Mouse (Mus musculus) heart, embryonic 16.5 days (tissue): ENCODE data around the gene Nlrp6. TPM values are rescaled to one million over a fixed set of nuclear protein-coding genes. Genes with fewer than 3 reads are reported as not detected.

Experiments used
- ATAC-seq: fragments of 200-750 bp; cut with Nextera tagmentation; replicated peaks from 2 replicates; pipeline ENCODE4 v1.8.0; 2017; ENCODE audit warnings: moderate number of reproducible peaks; ENCODE audit not compliant: insufficient read depth, low FRiP score; ENCODE audit errors: extremely low read depth
- H3K27ac ChIP-seq: fragments of 300-500 bp; sonication (generic); 2 replicates; pipeline ENCODE4 v1.5.1; 2014; ENCODE audit warnings: mild to moderate bottlenecking, low read length, control low read depth, moderate library complexity
- H3K27me3 ChIP-seq: fragments of 300-500 bp; sonication (generic); 2 replicates; pipeline ENCODE4 v1.6.1; 2014; ENCODE audit warnings: low read length, mixed read lengths; ENCODE audit not compliant: control insufficient read depth, insufficient read depth
- H3K36me3 ChIP-seq: fragments of 300-500 bp; sonication (generic); 2 replicates; pipeline ENCODE4 v1.6.1; 2014; ENCODE audit not compliant: control insufficient read depth, insufficient read depth
- H3K4me1 ChIP-seq: fragments of 300-500 bp; sonication (generic); 2 replicates; pipeline ENCODE4 v1.6.1; 2014; ENCODE audit warnings: low read length, mixed read lengths; ENCODE audit not compliant: control insufficient read depth, insufficient read depth
- H3K4me2 ChIP-seq: fragments of 300-500 bp; sonication (generic); 2 replicates; pipeline ENCODE4 v1.6.1; 2014; ENCODE audit warnings: low read depth, mild to moderate bottlenecking, control low read depth, low read length
- H3K4me3 ChIP-seq: fragments of 300-500 bp; sonication (generic); 2 replicates; pipeline ENCODE4 v1.5.1; 2014; ENCODE audit warnings: mild to moderate bottlenecking, control low read depth, low read length
- H3K9ac ChIP-seq: fragments of 300-500 bp; sonication (generic); 2 replicates; pipeline ENCODE4 v1.6.1; 2014; ENCODE audit warnings: low read length, control low read depth
- H3K9me3 ChIP-seq: fragments of 300-500 bp; sonication (generic); replicated peaks from 2 replicates; pipeline ENCODE4 v1.6.1; 2016; ENCODE audit warnings: low read length; ENCODE audit not compliant: control insufficient read depth
- WGBS: fragments of 180-500 bp; shearing (Covaris S2); extraction: QIAGEN DNeasy Blood & Tissue Kit; methylation state at CpG from one replicate; pipeline ENCODE4 v1.1.7; 2014; 5-methylcytosine and 5-hydroxymethylcytosine counted together
- polyA plus RNA-seq: library from polyadenylated mRNA; unstranded; fragments of >200 nt; fragmentation: Nextera tagmentation; extraction: Ambion mirVana; gene quantifications from 2 replicates; pipeline ENCODE4 v1.2.1, GENCODE M21; 2015

Gene Nlrp6
- polyA plus RNA-seq, 1 experiment from 2014 or later, result 1.6 TPM

GRCm38 (mm10) chr7:140922398-140923069 is 1.8 kb downstream of the Nlrp6 start:
- H3K4me2 ChIP-seq, result peak overlapping the region; percentile 67
- peak overlapping the region; percentile 52 for H3K4me3 ChIP-seq
- H3K36me3 ChIP-seq, result no peaks in the 10 kb centered on the region
- no peak for ATAC-seq
- H3K9ac ChIP-seq, result peak overlapping the region; percentile 41
- WGBS, result 2% methylated on average over 49 of the region's 49 CpGs
- H3K27me3 ChIP-seq, result peaks cover 63% of the 10 kb centered on the region
- H3K27ac ChIP-seq, result no peak overlapping the region
- no peaks in the 10 kb centered on the region for H3K9me3 ChIP-seq
- peaks cover 9% of the 10 kb centered on the region for H3K4me1 ChIP-seq

DNA sequence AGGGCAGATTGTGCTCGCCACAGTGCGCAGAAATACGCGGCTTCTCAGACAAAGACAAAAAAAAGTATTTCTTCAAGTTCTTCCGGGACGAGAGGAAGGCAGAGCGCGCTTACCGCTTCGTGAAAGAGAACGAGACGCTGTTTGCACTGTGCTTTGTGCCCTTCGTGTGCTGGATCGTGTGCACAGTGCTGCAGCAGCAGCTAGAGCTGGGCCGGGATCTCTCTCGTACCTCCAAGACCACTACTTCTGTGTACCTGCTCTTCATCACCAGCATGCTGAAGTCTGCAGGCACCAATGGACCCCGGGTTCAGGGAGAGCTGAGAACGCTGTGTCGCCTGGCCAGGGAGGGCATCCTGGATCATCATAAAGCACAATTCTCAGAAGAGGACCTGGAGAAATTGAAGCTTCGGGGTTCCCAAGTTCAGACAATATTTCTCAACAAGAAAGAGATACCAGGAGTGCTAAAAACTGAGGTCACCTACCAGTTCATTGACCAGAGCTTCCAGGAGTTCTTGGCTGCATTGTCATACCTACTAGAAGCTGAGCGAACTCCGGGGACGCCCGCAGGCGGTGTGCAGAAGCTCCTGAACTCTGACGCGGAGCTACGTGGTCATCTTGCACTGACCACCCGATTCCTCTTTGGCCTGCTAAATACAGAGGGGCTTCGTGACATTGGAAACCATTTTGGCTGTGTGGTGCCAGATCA is 2.5 kb downstream of the Nlrp6 start:
- WGBS, result 23% methylated on average over 30 of the region's 30 CpGs
- Histone ChIP-seq H3K36me3 (no peaks in the 10 kb centered on the region), H3K4me1 (peaks cover 9% of the 10 kb centered on the region)

DNA sequence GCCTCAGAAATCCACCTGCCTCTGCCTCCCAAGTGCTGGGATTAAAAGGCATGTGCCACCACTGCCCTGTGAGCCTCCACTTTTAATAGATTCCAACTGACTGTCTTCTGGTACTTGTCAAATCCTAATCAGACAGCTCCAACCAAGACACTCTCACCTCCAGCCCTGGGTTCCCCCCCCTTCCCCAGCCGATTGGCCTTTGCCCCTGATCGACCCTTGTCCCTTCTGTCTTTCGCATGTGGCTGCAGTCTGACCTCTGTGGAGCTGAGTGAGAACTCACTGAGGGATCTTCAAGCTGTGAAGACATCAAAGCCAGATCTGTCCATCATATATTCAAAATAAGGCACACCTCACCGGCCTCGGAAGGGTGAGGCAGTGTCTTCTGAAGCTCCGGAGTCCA is 6.5 kb downstream of the Nlrp6 start:
- Histone ChIP-seq H3K9me3 (no peaks in the 10 kb centered on the region), H3K36me3 (no peaks in the 10 kb centered on the region), H3K4me3 (no peak overlapping the region), H3K27ac (no peak overlapping the region), H3K9ac (no peak overlapping the region), H3K27me3 (peaks cover 31% of the 10 kb centered on the region), H3K4me2 (no peak overlapping the region), H3K4me1 (peaks cover 9% of the 10 kb centered on the region)
- ATAC-seq, result no peak
- 79% methylated on average over 6 of the region's 6 CpGs for WGBS

More for the DNA sequence above, 2.5 kb downstream of the Nlrp6 start:
- Histone ChIP-seq H3K27me3 (peaks cover 61% of the 10 kb centered on the region), H3K27ac (no peak overlapping the region), H3K4me3 (peak overlapping the region; percentile 52), H3K9ac (no peak overlapping the region; the same call in 1 of the 2 replicates), H3K9me3 (no peaks in the 10 kb centered on the region), H3K4me2 (peak overlapping the region; percentile 67)
- no peak for ATAC-seq

DNA sequence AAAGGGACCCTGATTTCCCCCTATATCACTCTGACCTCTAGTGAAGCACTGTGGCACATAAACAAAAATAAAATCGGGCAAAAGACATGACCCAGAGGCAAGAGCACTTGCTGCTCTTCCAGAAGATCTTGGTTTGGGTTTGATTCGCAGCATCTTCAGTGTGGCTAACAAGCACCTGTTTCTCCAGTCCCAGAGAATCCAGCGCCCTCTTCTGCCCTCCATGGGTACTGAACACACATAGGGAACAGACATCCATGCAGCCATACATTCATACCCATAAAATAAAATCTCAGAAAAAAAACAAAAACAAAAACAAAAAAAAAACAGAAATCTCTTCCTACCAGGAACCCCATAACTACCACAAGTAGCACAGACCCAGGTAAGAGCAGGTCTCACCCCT is 17.7 kb downstream of the Nlrp6 start:
- ATAC-seq, result no peak
- H3K27ac ChIP-seq, result no peak overlapping the region
- no peaks in the 10 kb centered on the region for H3K36me3 ChIP-seq
- peaks cover 2% of the 10 kb centered on the region; the same call in 1 of the 2 replicates for H3K27me3 ChIP-seq
- WGBS, result 46% methylated on average over 3 of the region's 3 CpGs
- no peak overlapping the region for H3K4me2 ChIP-seq
- H3K9me3 ChIP-seq, result no peaks in the 10 kb centered on the region
- H3K9ac ChIP-seq, result no peak overlapping the region
- H3K4me3 ChIP-seq, result no peak overlapping the region
- peaks cover 8% of the 10 kb centered on the region for H3K4me1 ChIP-seq

DNA sequence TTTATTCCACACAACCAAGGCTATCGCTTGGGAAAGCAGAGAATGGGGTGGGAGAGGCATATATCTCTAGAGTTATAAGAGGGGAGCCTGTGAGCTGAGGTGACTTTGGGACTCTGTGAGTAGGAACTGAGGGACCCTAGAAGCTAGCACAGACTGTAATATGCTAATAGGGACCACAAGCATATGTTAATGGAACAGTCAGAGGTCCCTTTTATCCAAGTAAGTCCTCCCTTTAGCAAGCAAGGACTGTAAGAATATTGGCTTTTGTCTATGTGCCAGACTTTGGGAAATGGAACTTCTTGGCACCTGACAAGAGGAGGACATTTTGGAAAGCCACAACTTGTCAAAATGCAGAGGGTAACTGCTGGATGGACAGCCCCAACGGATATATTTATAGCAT is 18.2 kb downstream of the Nlrp6 start:
- Histone ChIP-seq H3K9me3 (no peaks in the 10 kb centered on the region), H3K4me3 (no peak overlapping the region), H3K27ac (no peak overlapping the region)

DNA sequence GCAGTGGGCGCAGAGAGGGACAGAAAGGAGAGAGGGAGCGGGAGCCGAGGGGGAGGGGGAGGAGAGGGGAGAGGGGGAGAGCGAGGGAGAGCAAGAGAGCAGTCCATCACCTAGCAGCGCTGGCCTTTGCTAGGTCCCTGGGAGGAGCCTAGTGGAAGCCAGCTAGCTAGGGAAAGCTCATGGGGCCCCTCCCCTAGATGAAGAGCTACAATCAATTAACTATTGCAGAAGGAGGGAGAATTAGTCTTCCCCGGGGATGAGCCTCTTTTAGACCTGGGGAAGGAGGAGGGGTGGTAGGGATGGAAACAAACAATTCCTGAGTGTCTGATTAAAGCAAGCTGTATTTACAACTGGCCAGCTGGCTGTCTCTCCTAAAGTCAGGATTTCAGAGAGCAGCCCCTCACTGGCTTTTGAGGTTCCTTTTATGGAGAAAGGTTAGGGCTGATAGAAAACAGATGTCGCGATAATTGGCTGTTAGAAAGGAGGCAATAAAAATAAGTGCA is 19.0 kb downstream of the Nlrp6 start:
- no peak for ATAC-seq
- 15% methylated on average over 7 of the region's 8 CpGs for WGBS
- Histone ChIP-seq H3K9me3 (no peaks in the 10 kb centered on the region), H3K4me1 (peaks cover 8% of the 10 kb centered on the region), H3K9ac (no peak overlapping the region), H3K36me3 (no peaks in the 10 kb centered on the region), H3K27me3 (peaks cover 2% of the 10 kb centered on the region; the same call in 1 of the 2 replicates), H3K4me2 (no peak overlapping the region), H3K27ac (no peak overlapping the region), H3K4me3 (no peak overlapping the region)

More for the DNA sequence above, 18.2 kb downstream of the Nlrp6 start:
- Histone ChIP-seq H3K27me3 (peaks cover 2% of the 10 kb centered on the region; the same call in 1 of the 2 replicates), H3K9ac (no peak overlapping the region), H3K4me2 (no peak overlapping the region), H3K36me3 (no peaks in the 10 kb centered on the region), H3K4me1 (peaks cover 8% of the 10 kb centered on the region)
- no peak for ATAC-seq
- WGBS, result 23% methylated on average over 2 of the region's 2 CpGs

DNA sequence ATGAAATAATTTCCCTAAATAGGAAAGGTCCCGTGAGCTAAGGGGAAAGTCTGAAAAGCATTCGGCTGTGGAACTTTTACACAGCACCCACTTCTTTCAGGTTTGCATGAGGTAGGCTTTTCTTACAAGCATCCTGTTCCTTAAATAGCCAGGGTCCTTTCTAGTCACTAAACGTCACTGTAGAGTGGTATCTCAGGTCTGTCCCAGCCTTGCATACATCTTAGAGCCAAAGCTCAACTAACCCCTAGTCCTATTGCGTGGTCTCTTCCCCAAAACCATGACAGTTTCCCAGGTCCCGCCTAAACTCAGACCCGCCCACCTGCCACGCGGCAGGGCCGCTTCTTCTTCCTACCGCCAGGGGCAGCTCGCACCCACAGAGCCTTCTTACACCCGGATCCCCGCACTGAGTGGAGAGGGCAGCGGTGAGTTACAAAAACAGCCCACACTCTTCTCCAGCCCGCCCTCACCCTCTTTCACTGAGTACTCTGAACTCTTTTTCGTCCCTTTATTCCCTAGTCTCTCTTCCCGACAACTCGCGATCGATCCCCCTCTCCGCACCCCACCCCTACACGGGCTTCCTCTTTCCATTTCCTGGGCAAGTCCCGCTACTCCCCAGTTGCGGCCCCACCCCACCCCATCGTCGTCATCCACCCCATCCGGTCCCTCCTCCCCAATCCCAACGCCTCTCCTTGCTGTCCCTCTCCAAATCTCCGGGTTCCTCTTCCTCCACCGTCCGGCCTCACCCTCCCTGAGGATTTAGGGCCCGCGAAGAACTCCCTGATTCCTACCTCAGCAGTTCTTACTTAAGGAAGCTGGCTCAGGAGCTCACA is 20.7 kb downstream of the Nlrp6 start, which contains the start of gene Pgghg:
Pgghg (plus strand) TSS at position 170 of the 830 bp plus-strand sequence.
- peak within 1 kb of the TSS; percentile 67 for H3K4me3 ChIP-seq
- H3K9ac ChIP-seq, result peak within 1 kb of the TSS; percentile 87
- peaks cover 10% of the 10 kb centered on the region for H3K4me1 ChIP-seq
- H3K36me3 ChIP-seq, result no peaks in the 10 kb centered on the region
- peak; percentile 95 for ATAC-seq
- H3K27me3 ChIP-seq, result 0 out of 2 replicates have a peak, but pooled peaks cover 2% of the 10 kb centered on the region
- H3K4me2 ChIP-seq, result peak within 1 kb of the TSS; percentile 73
- H3K27ac ChIP-seq, result peak within 1 kb of the TSS; percentile 93
- H3K9me3 ChIP-seq, result no peaks in the 10 kb centered on the region
- WGBS, result 3% methylated on average over 33 of the region's 33 CpGs

GRCm38 (mm10) chr7:140942341-140942740 is 21.6 kb downstream of the Nlrp6 start:
- whole genome bisulfite sequencing, result 49% methylated on average over 9 of the region's 9 CpGs
- Histone ChIP-seq H3K36me3 (no peaks in the 10 kb centered on the region), H3K27me3 (no peaks in the 10 kb centered on the region), H3K4me1 (peaks cover 13% of the 10 kb centered on the region), H3K27ac (peak overlapping the region; percentile 93), H3K9ac (peak overlapping the region; percentile 87), H3K4me3 (peak overlapping the region; percentile 67), H3K9me3 (no peaks in the 10 kb centered on the region), H3K4me2 (peak overlapping the region; percentile 73)
- ATAC-seq, result no peak
